Mouse (Mus musculus) neural tube, embryonic 12.5 days (tissue): ENCODE data around the gene Ece1. TPM values are rescaled to one million over a fixed set of nuclear protein-coding genes. Genes with fewer than 3 reads are reported as not detected.
"Not testable (repeated sequence)": the region's sequence is repeated elsewhere in the genome, so short reads cannot be mapped to it uniquely, and the experiment has no call there.

Source experiments
- ATAC-seq: fragments of 200-750 bp; cut with Nextera tagmentation; 2 replicates; pipeline ENCODE4 v1.8.0; 2017; ENCODE audit warnings: low read depth, mild to moderate bottlenecking, moderate TSS enrichment, moderate library complexity; ENCODE audit not compliant: low FRiP score
- H3K27ac ChIP-seq: fragments of 300-500 bp; sonication (generic); 2 replicates; pipeline ENCODE4 v1.5.1; 2016
- H3K27me3 ChIP-seq: fragments of 300-500 bp; sonication (generic); replicated peaks from 2 replicates; pipeline ENCODE4 v1.6.1; 2016; ENCODE audit warnings: mild to moderate bottlenecking
- H3K36me3 ChIP-seq: fragments of 300-500 bp; sonication (generic); 2 replicates; pipeline ENCODE4 v1.6.1; 2016; ENCODE audit warnings: mild to moderate bottlenecking
- H3K4me1 ChIP-seq: fragments of 300-500 bp; sonication (generic); 2 replicates; pipeline ENCODE4 v1.6.1; 2016
- H3K4me2 ChIP-seq: fragments of 300-500 bp; sonication (generic); replicated peaks from 2 replicates; pipeline ENCODE4 v1.6.1; 2016; ENCODE audit warnings: mild to moderate bottlenecking
- H3K4me3 ChIP-seq: fragments of 300-500 bp; sonication (generic); 2 replicates; pipeline ENCODE4 v1.5.1; 2016
- H3K9ac ChIP-seq: fragments of 300-500 bp; sonication (generic); 2 replicates; pipeline ENCODE4 v1.6.1; 2016; ENCODE audit warnings: mild to moderate bottlenecking
- H3K9me3 ChIP-seq: fragments of 300-500 bp; sonication (generic); 2 replicates; pipeline ENCODE4 v1.6.1; 2016; ENCODE audit warnings: mild to moderate bottlenecking
- WGBS: fragments of 180-500 bp; shearing (Covaris S2); methylation state at CpG from one replicate; pipeline ENCODE4 v1.1.7; 2016; 5-methylcytosine and 5-hydroxymethylcytosine counted together
- polyA plus RNA-seq: library from polyadenylated mRNA; unstranded; fragments of >200 nt; fragmentation: Nextera tagmentation; extraction: Ambion mirVana; gene quantifications from 2 replicates; pipeline ENCODE4 v1.2.1, GENCODE M21; 2016

The Ece1 gene
- polyA plus RNA-seq, 1 experiment from 2014 or later, result 27.4 TPM

DNA sequence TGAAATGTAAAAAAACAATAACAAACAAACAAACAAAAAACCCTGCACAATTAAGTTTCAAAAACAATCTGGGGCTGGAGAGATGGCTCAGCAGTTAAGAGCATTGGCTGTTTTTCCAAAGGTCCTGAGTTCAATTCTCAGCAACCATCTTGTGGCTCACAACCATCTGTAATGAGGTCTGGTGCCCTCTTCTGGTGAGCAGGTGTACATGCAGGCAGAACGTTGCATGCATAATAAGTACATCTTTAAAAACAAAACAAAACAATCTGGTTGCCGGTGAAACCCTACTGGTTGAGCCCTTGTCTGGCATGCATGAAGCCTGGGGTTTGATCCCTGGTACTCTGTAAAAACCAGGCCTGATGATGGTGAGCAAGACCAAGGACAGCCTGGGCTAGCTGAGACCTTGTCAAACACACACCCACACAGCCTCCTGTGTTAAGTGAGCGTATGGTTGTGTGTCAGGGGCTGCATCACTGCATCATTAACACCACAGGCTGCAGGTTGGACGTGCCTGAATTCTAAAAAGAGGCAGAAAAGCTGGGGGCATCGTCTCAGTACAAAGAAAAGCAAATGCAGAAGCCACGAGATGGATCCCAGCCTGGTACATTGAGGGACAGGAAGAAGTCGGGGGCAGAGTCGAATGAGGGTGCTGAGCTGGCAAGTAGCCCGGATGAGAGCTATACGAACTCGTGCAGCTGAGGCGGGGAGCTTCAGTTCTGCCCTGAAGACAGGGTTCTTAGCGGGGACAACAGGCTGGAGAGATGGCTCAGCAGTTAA is 98.0 kb downstream of the Ece1 start:
- Histone ChIP-seq H3K36me3 (peaks cover 48% of the 10 kb centered on the region), H3K9me3 (peaks cover 7% of the 10 kb centered on the region; the same call in 1 of the 2 replicates), H3K4me3 (no peak overlapping the region), H3K4me1 (no peaks in the 10 kb centered on the region), H3K9ac (no peak overlapping the region), H3K27me3 (no peaks in the 10 kb centered on the region), H3K4me2 (no peak overlapping the region), H3K27ac (no peak overlapping the region)
- no peak for ATAC-seq
- WGBS, result 88% methylated on average over 13 of the region's 13 CpGs

DNA sequence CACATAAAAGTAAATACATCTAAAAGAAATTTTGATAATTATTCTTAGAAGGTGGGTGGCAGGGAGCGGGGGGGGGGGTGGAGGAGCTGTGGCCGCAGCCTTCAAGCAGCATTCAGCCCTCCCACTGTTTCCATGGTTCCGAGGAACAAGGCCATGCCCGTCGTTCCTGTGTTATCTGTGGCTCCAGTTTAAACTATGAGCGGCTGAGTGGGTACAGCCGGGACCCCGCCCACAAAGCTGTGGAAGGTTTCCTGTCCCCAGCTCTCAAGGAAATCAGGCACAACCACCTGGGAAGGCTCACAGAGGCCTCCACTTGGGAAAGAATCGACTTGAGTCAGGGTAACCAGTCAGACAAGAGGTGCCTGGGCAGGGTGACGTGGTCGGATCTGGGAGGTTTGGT is 98.7 kb downstream of the Ece1 start:
- no peaks in the 10 kb centered on the region for H3K27me3 ChIP-seq
- no peaks in the 10 kb centered on the region for H3K4me1 ChIP-seq
- H3K9me3 ChIP-seq, result peaks cover 7% of the 10 kb centered on the region; the same call in 1 of the 2 replicates
- 80% methylated on average over 11 of the region's 11 CpGs for WGBS
- ATAC-seq, result no peak
- no peak overlapping the region for H3K4me3 ChIP-seq
- no peak overlapping the region for H3K4me2 ChIP-seq
- no peak overlapping the region for H3K27ac ChIP-seq
- H3K36me3 ChIP-seq, result peaks cover 48% of the 10 kb centered on the region
- no peak overlapping the region for H3K9ac ChIP-seq

DNA sequence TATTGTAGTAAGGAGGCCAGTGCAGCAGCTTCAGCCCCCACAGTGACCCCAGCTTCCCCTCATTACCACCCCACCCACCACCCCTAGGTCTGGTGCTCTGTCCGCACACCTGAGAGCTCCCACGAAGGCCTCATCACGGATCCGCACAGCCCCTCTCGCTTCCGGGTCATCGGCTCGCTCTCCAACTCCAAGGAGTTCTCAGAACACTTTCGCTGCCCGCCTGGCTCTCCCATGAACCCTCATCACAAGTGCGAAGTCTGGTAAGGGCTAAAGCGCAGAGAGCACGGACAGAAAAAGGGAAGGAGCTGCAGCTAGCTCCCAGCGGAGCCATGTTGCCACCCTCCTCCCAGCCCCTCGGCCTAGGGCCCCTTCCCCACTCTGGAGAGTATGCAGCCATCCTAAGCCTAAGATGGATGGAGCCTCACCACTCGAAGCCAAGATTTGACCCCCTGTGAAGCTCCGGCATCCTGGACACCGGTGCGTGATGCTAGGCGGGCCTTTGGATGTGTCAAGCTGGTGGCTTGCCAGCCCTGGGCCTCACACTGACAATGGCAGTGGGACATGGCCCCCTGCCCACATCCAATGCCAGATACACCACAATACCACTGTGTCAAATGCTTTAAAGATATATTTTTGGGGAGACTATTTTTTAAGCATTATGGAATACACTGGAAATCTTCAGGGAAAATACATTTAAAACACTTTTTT is 100.8 kb downstream of the Ece1 start:
- no peak overlapping the region for H3K4me3 ChIP-seq
- no peak overlapping the region for H3K9ac ChIP-seq
- H3K27ac ChIP-seq, result no peak overlapping the region
- H3K36me3 ChIP-seq, result peaks cover 36% of the 10 kb centered on the region
- H3K4me1 ChIP-seq, result no peaks in the 10 kb centered on the region
- H3K27me3 ChIP-seq, result no peaks in the 10 kb centered on the region
- H3K4me2 ChIP-seq, result no peak overlapping the region
- peaks cover 7% of the 10 kb centered on the region; the same call in 1 of the 2 replicates for H3K9me3 ChIP-seq
- ATAC-seq, result no peak
- WGBS, result 92% methylated on average over 20 of the region's 20 CpGs

DNA sequence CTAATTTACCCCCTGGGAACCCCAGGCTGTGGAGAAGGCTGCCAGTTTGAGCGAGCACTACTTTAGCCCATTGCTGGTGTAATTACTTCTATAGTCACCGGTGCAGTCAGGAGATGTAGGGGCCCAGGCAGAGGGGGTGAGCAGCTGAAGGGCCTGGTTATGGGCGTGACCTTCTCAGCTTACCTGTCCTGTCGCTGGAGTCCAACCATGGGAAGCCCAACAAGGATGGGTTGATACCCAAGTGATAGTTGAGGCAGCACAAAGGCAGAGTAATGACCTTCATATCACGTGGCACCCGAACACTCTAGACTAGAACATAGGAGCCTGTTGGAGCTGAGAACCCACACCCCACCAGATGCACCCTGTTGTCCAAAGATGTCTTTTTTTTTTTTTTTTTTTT is 101.4 kb downstream of the Ece1 start:
- 90% methylated on average over 6 of the region's 6 CpGs for WGBS
- no peak for ATAC-seq
- Histone ChIP-seq H3K27ac (no peak overlapping the region), H3K36me3 (peaks cover 31% of the 10 kb centered on the region), H3K9me3 (peaks cover 7% of the 10 kb centered on the region; the same call in 1 of the 2 replicates), H3K27me3 (no peaks in the 10 kb centered on the region), H3K9ac (no peak overlapping the region), H3K4me1 (no peaks in the 10 kb centered on the region), H3K4me2 (no peak overlapping the region), H3K4me3 (no peak overlapping the region)

DNA sequence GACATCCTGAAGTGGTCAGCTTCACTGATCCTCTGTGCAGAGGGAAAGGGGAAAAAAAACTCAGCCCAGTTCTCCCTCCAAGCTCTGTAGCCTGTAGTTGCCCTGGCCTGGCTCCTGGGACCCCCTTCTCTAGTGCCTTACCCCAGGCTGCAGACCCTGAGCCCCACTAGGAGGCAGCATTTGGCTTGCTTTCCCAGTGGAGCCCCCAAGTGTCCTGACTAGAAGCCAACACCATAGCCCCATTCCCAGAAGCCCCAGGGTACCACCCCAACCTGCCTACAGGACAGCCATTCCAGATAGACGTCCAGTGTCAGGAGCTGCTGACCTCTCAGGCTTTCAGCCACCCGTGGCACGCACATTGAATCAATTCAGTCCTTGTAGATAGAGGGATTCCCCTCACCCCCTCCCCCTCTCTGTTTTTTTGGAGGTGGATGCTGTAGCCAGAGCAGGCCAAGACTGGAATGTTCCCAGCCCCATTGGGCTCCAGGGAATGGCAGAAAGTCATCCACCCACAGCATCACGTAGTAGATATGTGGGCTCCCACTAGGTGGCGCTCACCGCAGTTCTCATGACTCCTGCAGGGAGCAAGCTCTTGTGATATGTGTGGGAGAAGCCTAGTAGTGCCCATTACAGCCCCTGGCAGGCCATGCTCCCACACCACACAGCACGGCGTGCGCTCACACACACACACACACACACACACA is 102.0 kb downstream of the Ece1 start:
- peak; percentile 61; the same call in 1 of the 2 replicates for ATAC-seq
- Histone ChIP-seq H3K27me3 (no peaks in the 10 kb centered on the region), H3K27ac (no peak overlapping the region), H3K36me3 (peaks cover 27% of the 10 kb centered on the region), H3K4me3 (no peak overlapping the region), H3K4me1 (no peaks in the 10 kb centered on the region), H3K9ac (no peak overlapping the region), H3K4me2 (no peak overlapping the region), H3K9me3 (peaks cover 7% of the 10 kb centered on the region; the same call in 1 of the 2 replicates)
- WGBS, result 72% methylated on average over 9 of the region's 9 CpGs

DNA sequence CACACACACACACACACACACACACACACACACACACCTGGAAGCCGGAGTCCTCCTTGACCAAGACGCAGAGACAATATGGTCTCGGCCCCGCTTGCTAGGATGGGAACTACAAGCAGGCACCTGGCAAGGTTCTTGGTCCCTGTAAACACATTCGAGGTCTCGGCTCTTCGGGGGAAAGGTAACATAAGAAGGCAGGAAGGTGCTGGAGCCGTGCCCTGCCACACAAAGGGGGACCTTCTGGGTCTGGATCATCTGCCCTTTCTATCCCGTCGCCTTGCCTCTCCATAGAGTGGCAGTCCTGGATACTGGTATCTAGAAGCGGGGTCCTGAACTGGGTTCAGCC is 102.5 kb downstream of the Ece1 start:
- Histone ChIP-seq H3K4me1 (no peaks in the 10 kb centered on the region), H3K4me3 (no peak overlapping the region), H3K36me3 (peaks cover 22% of the 10 kb centered on the region), H3K9me3 (peaks cover 3% of the 10 kb centered on the region; the same call in 1 of the 2 replicates), H3K27ac (no peak overlapping the region), H3K27me3 (no peaks in the 10 kb centered on the region), H3K4me2 (no peak overlapping the region), H3K9ac (no peak overlapping the region)
- ATAC-seq, result no peak
- WGBS, result 95% methylated on average over 11 of the region's 11 CpGs

DNA sequence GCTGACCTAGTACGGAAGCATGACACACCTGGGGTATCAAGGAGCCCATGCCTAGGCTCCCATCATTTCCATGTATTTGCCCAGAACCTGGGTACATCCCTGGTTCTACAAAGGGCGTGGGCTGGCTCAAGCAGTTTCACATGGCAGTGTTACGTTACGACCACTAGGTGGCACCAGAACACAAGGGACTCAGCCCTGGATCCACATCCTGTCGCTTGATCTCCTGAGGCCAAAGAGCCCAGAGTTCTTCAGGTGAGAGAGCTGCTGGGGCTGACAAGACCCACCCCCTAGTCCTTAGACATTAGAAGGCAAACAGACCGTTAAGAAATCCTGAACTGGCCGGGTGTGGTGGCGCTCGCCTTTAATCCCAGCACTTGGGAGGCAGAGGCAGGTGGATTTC is 106.2 kb downstream of the Ece1 start:
- ATAC-seq, result no peak
- Histone ChIP-seq H3K27me3 (no peaks in the 10 kb centered on the region), H3K9ac (no peak overlapping the region), H3K4me2 (no peak overlapping the region), H3K4me3 (no peak overlapping the region), H3K4me1 (no peaks in the 10 kb centered on the region), H3K27ac (no peak overlapping the region), H3K9me3 (no peaks in the 10 kb centered on the region), H3K36me3 (no peaks in the 10 kb centered on the region)
- WGBS, result 7% methylated on average over 9 of the region's 9 CpGs

DNA sequence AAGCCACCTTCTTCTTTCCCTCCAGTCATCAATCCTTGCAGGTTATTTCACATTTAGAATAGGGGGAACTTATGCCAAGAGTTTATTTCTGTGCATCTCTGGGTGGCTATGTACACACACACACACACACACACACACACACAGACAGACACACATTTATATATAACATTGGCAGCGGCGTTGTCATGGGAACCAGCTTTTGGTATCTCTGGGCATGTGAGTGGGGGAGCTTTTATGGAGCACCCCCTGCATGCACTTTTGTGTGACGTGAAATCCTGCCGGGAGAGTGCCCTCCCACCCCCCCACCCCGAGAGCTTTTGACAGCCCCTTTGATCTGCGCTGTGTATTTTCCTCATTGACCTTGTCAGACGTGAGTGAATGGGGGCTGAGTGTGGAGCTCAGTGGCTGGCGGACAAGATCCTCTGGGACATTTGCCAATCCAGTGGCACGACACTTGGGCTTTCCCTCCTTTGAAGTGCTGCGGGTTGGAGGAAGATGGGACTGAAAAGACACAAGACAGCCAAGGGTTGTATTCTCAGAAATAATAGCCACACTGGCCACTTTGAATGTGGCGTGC is 108.7 kb downstream of the Ece1 start:
- ATAC-seq, result peak; percentile 57
- WGBS, result no CpG with 5 or more reads among the region's 11 CpGs
- not testable (repeated sequence) for H3K4me1 ChIP-seq, H3K27ac ChIP-seq, H3K27me3 ChIP-seq, H3K36me3 ChIP-seq, H3K9ac ChIP-seq, H3K4me3 ChIP-seq, H3K4me2 ChIP-seq, H3K9me3 ChIP-seq

DNA sequence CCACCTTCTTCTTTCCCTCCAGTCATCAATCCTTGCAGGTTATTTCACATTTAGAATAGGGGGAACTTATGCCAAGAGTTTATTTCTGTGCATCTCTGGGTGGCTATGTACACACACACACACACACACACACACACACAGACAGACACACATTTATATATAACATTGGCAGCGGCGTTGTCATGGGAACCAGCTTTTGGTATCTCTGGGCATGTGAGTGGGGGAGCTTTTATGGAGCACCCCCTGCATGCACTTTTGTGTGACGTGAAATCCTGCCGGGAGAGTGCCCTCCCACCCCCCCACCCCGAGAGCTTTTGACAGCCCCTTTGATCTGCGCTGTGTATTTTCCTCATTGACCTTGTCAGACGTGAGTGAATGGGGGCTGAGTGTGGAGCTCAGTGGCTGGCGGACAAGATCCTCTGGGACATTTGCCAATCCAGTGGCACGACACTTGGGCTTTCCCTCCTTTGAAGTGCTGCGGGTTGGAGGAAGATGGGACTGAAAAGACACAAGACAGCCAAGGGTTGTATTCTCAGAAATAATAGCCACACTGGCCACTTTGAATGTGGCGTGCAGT is 112.9 kb downstream of the Ece1 start:
- not testable (repeated sequence) for H3K27ac ChIP-seq, H3K4me1 ChIP-seq, H3K9ac ChIP-seq, H3K27me3 ChIP-seq, H3K4me2 ChIP-seq, H3K36me3 ChIP-seq, H3K4me3 ChIP-seq, H3K9me3 ChIP-seq
- peak; percentile 71 for ATAC-seq
- no CpG with 5 or more reads among the region's 11 CpGs for WGBS

DNA sequence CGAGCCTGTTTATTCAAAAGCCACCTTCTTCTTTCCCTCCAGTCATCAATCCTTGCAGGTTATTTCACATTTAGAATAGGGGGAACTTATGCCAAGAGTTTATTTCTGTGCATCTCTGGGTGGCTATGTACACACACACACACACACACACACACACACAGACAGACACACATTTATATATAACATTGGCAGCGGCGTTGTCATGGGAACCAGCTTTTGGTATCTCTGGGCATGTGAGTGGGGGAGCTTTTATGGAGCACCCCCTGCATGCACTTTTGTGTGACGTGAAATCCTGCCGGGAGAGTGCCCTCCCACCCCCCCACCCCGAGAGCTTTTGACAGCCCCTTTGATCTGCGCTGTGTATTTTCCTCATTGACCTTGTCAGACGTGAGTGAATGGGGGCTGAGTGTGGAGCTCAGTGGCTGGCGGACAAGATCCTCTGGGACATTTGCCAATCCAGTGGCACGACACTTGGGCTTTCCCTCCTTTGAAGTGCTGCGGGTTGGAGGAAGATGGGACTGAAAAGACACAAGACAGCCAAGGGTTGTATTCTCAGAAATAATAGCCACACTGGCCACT is 117.1 kb downstream of the Ece1 start:
- not testable (repeated sequence) for H3K4me2 ChIP-seq, H3K9ac ChIP-seq, H3K4me3 ChIP-seq, H3K4me1 ChIP-seq, H3K27me3 ChIP-seq, H3K36me3 ChIP-seq, H3K27ac ChIP-seq, H3K9me3 ChIP-seq
- no CpG with 5 or more reads among the region's 11 CpGs for WGBS
- peak; percentile 35; the same call in 1 of the 2 replicates for ATAC-seq

DNA sequence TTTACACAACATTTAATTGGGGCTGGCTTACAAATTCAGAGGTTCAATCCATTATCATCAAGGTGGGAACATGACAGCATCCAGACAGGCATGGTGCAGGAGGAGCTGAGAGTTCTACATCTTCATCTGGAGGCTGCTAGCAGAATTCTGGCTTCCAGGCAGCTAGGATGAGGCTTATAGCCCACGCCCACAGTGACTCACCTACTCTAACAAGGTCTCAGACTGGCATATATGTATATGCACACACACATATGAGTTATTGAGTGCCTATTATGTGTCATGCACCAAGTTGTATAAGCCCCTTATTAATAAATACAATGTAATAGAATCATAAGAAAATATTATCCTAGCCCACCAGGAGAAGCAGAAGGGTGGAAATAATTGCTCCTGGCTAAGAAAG is 120.8 kb downstream of the Ece1 start:
- no peak for ATAC-seq
- Histone ChIP-seq H3K4me1 (no peaks in the 10 kb centered on the region), H3K27ac (no peak overlapping the region), H3K4me3 (no peak overlapping the region), H3K4me2 (no peak overlapping the region), H3K36me3 (no peaks in the 10 kb centered on the region), H3K9ac (no peak overlapping the region), H3K9me3 (no peaks in the 10 kb centered on the region), H3K27me3 (no peaks in the 10 kb centered on the region)
- 86% methylated on average over 1 of the region's 1 CpGs for WGBS
